22 mouse cellular contexts compared by ENCODE assay signal in the genomic region with DNA sequence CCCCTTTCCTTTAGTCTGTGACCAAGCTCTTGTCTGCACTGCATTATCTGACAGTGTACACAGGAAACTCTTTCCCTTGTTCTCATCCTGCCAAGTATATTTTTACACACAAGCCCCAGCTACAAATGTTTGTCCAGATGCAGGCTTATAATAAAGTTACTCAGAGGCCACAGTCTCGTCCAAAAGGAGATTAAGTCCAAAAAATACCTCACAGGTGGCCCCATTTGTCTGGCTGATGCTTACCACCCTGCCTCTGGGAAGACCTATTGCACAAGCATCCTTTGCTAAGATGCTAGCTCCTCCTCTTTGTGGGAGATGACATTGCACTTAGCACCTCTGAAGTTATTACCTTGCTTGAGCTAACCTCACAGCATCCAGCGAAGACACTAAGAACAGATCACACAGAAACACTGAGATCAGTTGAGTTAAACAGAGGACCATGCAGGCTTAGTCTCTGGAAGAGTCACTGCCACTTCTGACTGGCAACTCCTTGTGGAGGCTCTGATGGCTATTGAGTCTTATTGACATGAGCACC. TPM values are rescaled to one million over a fixed set of nuclear protein-coding genes. Genes with fewer than 3 reads are reported as not detected.
DNase-seq lines count a peak whose midpoint lies in the region; ATAC-seq and TF ChIP-seq lines count a peak whose summit lies in the region.
"Not testable (repeated sequence)": the region's sequence is repeated elsewhere in the genome, so short reads cannot be mapped to it uniquely, and the experiment has no call there.
"Had no signal": no experiment of that assay in that cellular context is flagged by ENCODE, and none has a peak within 500 bp of the region (broad histone marks: within the 10 kb centered on the region; RNA-seq: fewer than 3 reads in every experiment).

No protein-coding gene starts in this region.

- H3K27me3 ChIP-seq in forebrain, embryonic 11.5 days (ENCODE audit: control insufficient read depth, insufficient read depth, low read length); limb, embryonic 15.5 days; stomach, embryonic 14.5 days (ENCODE audit: control insufficient read depth, insufficient read depth, low read length): not testable (repeated sequence)

- H3K9ac ChIP-seq in forebrain, embryonic 11.5 days (ENCODE audit: low read length); limb, embryonic 15.5 days; stomach, embryonic 14.5 days (replicated peaks; ENCODE audit: low read depth, low read length): not testable (repeated sequence)

- H3K9me3 ChIP-seq in forebrain, embryonic 11.5 days (ENCODE audit: control insufficient read depth, low read length); limb, embryonic 15.5 days; stomach, embryonic 14.5 days (ENCODE audit: control insufficient read depth, low read depth, low read length): not testable (repeated sequence)

- TF ChIP-seq POLR2A in lung, adult 2 months (IDR thresholded peaks at IDR 0.05; ENCODE audit: borderline replicate concordance, extremely low read depth, low read depth, low read length), result not testable (repeated sequence)

- H3K27ac ChIP-seq in forebrain, embryonic 11.5 days (ENCODE audit: low read depth, low read length); limb, embryonic 15.5 days; stomach, embryonic 14.5 days (ENCODE audit: low read length): not testable (repeated sequence)

- peak; percentile 54 for DNase-seq in 3T3-L1 (ENCODE audit: low read depth, low spot score)
- DNase-seq in forebrain, embryonic 11.5 days (ENCODE audit: low spot score), result peak; percentile 46
- DNase-seq in heart, adult 8-10 months (ENCODE audit: low spot score), result peak; percentile 44
- DNase-seq in lung, adult 2 months, result peak; percentile 10
- peak; percentile 34 for DNase-seq in lung, postnatal 10 days
- DNase-seq in lung, postnatal 36 days, result peak; percentile 56

- 65% methylated on average over 2 of the region's 2 CpGs for WGBS in forebrain, embryonic 11.5 days
- 55% methylated on average over 2 of the region's 2 CpGs for WGBS in limb, embryonic 15.5 days
- WGBS in lung, adult 2 months, result 45% methylated on average over 2 of the region's 2 CpGs
- WGBS in stomach, embryonic 14.5 days, result 54% methylated on average over 2 of the region's 2 CpGs

- not testable (repeated sequence) for H3K4me3 ChIP-seq in forebrain, embryonic 11.5 days (ENCODE audit: low read depth, low read length); limb, embryonic 15.5 days; lung, adult 2 months (replicated peaks; ENCODE audit: extremely low read depth, low read depth, low read length); stomach, embryonic 14.5 days (ENCODE audit: low read depth, low read length)

- not testable (repeated sequence) for H3K4me1 ChIP-seq in forebrain, embryonic 11.5 days (replicated peaks; ENCODE audit: control insufficient read depth, insufficient read depth, low read length); limb, embryonic 15.5 days; lung, adult 2 months (ENCODE audit: control insufficient read depth, insufficient read depth, low read length); stomach, embryonic 14.5 days (ENCODE audit: control insufficient read depth, insufficient read depth, low read length)

- not testable (repeated sequence) for H3K4me2 ChIP-seq in forebrain, embryonic 11.5 days (ENCODE audit: low read depth, low read length, severe bottlenecking); limb, embryonic 15.5 days; stomach, embryonic 14.5 days (replicated peaks; ENCODE audit: low read depth, low read length)

- not testable (repeated sequence) for TF ChIP-seq CTCF in lung, adult 2 months (IDR thresholded peaks at IDR 0.05; ENCODE audit: insufficient read depth, low read length)

- not testable (repeated sequence) for H3K36me3 ChIP-seq in forebrain, embryonic 11.5 days (ENCODE audit: control insufficient read depth, insufficient read depth, low read length); limb, embryonic 15.5 days; stomach, embryonic 14.5 days (ENCODE audit: control insufficient read depth, insufficient read depth, low read length)

- not testable (repeated sequence) for ATAC-seq in forebrain, embryonic 11.5 days (replicated peaks; ENCODE audit: low FRiP score)
- ATAC-seq in limb, embryonic 15.5 days (ENCODE audit: insufficient number of reproducible peaks, low FRiP score, low TSS enrichment, low read depth), result peak; percentile 30; the same call in 1 of the 2 replicates
- ATAC-seq in stomach, embryonic 14.5 days (ENCODE audit: insufficient number of reproducible peaks, insufficient read depth, low FRiP score, low read depth), result 0 out of 2 replicates have a peak, but pooled peaks have one; percentile 33

RNA-seq across cellular contexts. Expression of gene Gm14412, which starts 3.3 kb away (rescaled TPM):
- 0.28 TPM in 1 of 2 replicates, not detected in the other for polyA plus RNA-seq in forebrain, embryonic 11.5 days (2014; fragmentation: Nextera tagmentation; extraction: Ambion mirVana)
- 1 to 10 TPM; 1.3 to 1.9 (median 1.5) TPM for total RNA-seq in heart, adult 8-10 months (2022)
- 0.09 and 0.25 TPM in 2 replicates for polyA plus RNA-seq in limb, embryonic 15.5 days (2015; fragmentation: Nextera tagmentation; extraction: Ambion mirVana)
- 0.09 TPM in 2 replicates for polyA plus RNA-seq in lung, adult 2 months (2012; rRNA removed)
- 0.46 and 0.91 TPM in 2 replicates for polyA plus RNA-seq in stomach, embryonic 14.5 days (2014; fragmentation: Nextera tagmentation; extraction: Ambion mirVana)
- total RNA-seq: common myeloid progenitor, adult 5-6 weeks had no signal
- polyA plus RNA-seq: adrenal gland, adult 2 months; forebrain, embryonic 12.5 days; hindbrain, embryonic 11.5 days; inflammation-experienced regulatory T-cells, adult 6 months had no signal

RNA-seq across cellular contexts. Expression of gene Gm14409, which starts 54.0 kb away (rescaled TPM):
- polyA plus RNA-seq in forebrain, embryonic 11.5 days (2014; fragmentation: Nextera tagmentation; extraction: Ambion mirVana), result not detected in 2 replicates
- total RNA-seq in heart, adult 8-10 months (2022), result 1 to 10 TPM in 3 of 4 experiments, under 1 TPM in 1; 0.89 to 2.1 (median 1.7) TPM
- polyA plus RNA-seq in limb, embryonic 15.5 days (2015; fragmentation: Nextera tagmentation; extraction: Ambion mirVana), result not detected in 2 replicates
- polyA plus RNA-seq in lung, adult 2 months (2012; rRNA removed), result not detected in 2 replicates
- not detected in 2 replicates for polyA plus RNA-seq in stomach, embryonic 14.5 days (2014; fragmentation: Nextera tagmentation; extraction: Ambion mirVana)
- total RNA-seq: hindbrain, postnatal 0 days had no signal
- polyA plus RNA-seq: adrenal gland, adult 2 months; embryonic facial prominence, embryonic 12.5 days; embryonic facial prominence, embryonic 15.5 days; forebrain, embryonic 12.5 days; forebrain, embryonic 15.5 days; gonadal fat pad, adult 2 months; heart, embryonic 10.5 days; heart, embryonic 13.5 days; heart, embryonic 16.5 days; hindbrain, embryonic 11.5 days; hindbrain, embryonic 14.5 days; hindbrain, postnatal 0 days had no signal
